Mouse (Mus musculus): ENCODE results near the gene Brca2.

Gene Brca2

GRCm38 (mm10) chr5:150598202-150599119 lies 76.0 kb downstream of the Brca2 start:
- DNase-seq (ENCODE audit: low spot score), result no peak

DNA sequence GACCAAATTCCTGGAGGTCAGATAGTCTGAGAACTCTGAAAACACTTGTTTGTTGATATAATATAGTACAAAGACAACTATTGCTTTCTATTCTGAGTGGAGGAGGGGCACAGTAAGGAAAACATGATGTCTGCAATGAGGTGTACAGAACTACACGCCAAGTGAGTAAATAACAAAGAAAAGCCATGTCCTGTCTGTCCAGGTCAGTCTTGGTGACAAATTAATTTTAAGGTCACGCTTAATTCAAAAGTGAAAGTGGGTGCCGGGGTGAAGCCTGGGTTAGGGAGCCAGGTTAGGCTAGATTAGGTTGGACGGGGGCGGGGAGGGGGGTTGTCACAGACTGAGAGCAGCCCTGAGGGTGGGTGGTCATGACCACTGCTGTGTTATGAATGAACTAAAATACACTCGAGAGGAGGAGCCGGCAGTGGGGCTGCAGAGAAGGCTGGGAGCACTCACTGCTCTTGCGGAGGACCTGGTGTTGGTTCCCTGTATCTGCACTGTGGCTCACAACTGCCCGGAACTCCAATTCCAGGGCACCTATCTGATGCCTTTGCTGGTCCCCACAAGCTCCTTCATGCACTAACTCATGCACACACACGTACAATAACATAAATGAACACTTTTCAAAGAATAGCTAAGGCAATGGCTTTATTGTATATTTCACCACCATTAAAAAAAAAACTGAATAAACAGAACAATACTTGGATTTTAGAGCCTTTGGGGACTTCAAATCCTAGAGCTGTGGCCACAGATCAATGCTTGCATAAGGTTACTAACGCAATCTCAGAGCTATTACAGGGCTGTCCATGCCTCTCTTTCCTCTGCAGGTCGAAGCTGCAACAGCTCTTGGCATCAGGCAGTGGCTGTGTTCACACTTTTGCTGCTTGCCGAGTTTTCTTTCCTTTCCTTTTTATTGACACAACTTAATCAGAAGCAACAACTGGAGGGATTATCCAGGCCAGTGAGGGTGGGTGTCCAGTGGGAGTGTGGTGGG lies 77.2 kb downstream of the Brca2 start:
- DNase-seq (ENCODE audit: low spot score), result no peak

DNA sequence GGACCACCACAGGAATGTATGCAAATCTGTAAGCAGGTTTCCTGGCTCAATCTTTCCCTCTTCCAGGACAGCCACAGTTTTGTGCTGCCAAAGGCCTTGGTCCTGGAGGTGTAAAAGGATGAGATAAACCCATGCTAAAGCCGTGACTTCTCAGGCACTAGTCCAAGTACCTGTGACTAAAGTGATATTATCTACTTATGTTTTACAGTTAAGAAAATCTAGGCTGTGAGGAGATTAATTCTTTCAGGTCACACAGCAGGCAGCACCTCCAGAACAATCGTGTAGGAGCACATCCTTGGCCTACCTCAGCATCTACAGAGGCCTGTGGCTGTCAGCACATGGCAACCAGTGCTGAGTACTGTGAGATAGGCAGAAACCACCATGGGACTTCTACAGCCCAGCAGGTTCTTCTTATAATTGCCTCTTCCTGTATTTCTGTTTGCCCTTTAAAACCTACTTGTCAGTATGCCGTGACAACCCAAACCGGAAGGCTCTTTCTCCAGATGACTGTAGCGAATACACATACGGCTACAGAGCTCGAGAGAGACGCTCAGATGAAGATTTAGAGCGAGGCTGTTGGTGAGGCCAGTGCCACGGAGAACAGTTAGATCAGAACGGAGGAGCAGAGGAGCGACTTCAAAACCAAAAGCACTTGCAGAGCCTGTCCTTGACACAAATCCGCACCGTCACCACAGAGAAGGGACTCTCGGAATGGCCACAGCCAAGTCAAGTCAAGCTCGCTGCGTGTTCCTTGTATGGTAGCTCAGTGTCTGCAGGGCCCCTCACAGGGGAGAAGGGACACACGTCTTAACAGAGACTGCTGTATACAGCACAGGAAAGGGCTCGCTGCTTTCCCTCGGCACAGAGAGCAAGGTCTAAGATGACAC lies 78.4 kb downstream of the Brca2 start:
- DNase-seq (ENCODE audit: low spot score), result no peak

DNA sequence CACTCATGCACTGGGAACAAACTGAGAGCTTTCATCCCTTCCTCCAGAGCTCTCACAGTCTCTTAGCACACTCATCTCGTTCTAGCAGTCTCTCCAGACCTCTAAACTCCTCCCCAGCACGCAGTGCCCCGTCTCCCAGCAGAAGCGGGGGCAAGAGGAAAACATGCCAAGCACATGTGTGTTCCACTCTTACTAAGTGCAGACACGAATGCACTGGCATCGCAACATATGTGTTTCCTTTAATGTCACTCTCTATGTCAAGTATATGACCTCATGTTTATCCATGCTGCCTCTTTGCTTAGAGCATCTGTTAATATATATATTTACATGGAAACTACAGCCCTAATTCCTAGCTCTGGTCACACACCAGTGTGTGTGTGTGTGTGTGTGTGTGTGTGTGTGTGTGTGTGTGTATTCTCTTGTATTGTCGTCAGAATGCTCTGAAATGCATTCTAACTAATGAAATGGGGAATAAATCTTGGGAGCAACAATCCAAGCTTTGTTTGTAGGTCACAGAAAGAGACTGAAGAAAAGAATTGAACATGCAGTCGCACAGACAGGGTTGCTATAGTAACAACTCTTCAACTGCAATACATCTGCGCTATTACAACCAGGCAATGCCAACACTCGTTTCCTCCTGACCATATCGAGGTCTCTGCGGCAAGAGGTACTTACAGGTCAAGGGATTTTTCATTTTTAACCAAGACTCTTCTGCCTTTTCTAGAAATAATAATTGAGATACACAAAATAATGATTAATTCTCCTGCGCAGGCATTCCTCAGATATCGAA lies 79.2 kb downstream of the Brca2 start:
- DNase-seq (ENCODE audit: low spot score), result no peak

DNA sequence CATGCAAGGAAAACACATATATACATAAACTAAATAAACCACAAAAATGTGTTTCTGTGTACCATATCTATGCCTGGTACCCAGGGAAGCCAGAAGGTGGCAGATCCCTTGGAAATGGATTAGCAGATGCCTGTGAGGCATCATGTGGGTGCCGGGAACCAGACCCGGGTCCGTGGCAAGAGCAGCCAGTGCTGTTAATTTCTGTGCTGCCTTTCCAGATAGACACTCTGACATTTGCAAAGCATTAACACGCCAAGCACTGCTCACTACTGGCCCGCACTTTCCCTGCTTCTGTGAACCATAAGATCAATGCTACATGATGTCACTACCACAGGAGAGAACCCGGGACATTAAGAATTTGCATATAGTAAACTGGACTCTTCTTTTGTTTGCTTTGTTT lies 83.7 kb downstream of the Brca2 start:
- no peak for DNase-seq (ENCODE audit: low spot score)

DNA sequence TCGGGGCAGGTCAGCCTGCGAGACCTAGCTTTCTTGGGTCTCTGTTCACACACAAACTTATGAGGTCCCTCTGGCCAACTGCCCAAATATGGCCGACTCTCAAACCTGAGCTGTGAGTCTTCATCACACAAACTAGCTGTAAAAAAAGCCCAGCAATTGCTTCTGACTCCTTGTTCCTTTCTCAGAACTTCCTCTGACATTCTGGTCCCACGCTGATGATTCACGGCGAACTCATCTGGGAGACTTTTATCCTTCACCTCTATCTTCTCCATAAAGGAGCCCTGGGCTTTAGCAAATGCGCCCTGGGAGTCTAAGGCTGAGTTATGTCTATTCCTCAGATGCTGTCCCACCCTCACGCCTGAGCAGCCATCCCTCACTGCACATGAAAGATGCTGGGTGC lies 85.2 kb downstream of the Brca2 start:
- no peak for DNase-seq (ENCODE audit: low spot score)

DNA sequence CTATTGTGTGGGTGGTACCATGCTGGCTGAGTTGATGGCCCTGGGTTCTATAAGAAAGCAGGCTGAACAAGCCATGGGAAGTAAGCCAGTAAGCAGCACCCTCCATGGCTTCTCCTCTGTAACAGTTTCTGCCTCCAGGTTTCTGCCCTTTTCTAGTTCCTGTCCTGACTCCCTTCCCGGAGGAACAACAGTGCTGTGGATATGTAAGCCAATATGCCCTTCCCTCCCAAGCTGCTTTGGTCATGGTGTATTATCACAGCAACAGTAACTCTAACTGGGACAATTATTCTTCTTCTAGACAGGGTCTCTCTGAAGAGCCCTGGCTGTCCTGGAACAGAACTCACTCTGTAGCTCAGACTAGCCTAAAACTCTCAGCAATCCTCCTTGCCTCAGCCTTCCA lies 88.7 kb downstream of the Brca2 start:
- no peak for DNase-seq (ENCODE audit: low spot score)

DNA sequence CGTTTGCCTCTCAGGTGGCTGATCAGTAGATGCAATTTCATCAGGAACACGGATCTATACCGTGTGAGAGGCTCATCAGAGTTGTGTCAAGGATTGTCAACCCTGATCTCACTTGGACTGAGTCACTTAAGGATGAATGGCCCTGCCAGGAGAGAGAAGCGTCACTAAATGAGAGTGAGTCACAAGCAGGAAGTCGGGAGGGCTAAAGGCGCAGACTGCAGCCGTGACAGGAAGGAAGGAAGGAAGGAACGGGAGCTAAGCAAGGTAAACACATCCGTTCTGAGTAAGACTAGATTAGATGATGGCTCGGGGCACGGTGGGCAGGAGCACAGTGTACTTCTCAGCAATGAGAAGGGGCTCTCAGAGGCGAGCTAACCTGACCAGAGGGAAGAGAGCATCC lies 89.3 kb downstream of the Brca2 start:
- DNase-seq (ENCODE audit: low spot score), result no peak

DNA sequence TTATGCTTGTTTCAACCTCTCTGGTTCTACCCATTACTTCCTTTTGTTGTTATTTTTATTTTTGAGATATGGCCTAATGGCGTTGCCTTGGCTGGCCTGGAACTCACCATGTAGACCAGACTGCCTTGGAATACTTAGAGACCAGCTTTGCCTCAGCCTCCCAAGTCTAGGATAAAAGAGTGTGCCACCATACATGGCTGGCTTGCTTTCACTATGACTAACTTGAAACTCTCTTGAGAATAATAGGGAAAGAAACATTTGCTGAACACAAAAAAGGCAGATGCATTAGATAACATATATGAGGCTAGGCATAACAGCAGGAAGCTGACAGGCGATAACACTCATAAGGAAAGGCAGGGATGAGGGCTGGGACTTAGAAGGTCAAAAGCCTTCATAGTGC lies 91.6 kb downstream of the Brca2 start:
- no peak for DNase-seq (ENCODE audit: low spot score)

GRCm38 (mm10) chr5:150616216-150616615 lies 93.8 kb downstream of the Brca2 start:
- DNase-seq (ENCODE audit: low spot score), result no peak

GRCm38 (mm10) chr5:150616731-150617130 lies 94.3 kb downstream of the Brca2 start:
- no peak for DNase-seq (ENCODE audit: low spot score)

- no peak for DNase-seq (ENCODE audit: low spot score)
Observed at GRCm38 (mm10) chr5:150618599-150619355, 96.3 kb downstream of the Brca2 start.
